Mouse (Mus musculus): Measurements from ENCODE around the gene Npnt. TPM values are rescaled to one million over a fixed set of nuclear protein-coding genes. Genes with fewer than 3 reads are reported as not detected.

The Npnt gene
- 123 TPM for polyA plus RNA-seq (2012; fragmentation: generic; extraction: Trizol)

- Histone ChIP-seq H3K27me3 (ENCODE audit: control insufficient read depth, insufficient read depth, insufficient read length) (no peaks in the 10 kb centered on the region), H3K4me3 (peak within 1 kb of the TSS; percentile 56), H3K36me3 (ENCODE audit: control insufficient read depth, insufficient read depth) (no peaks in the 10 kb centered on the region), H3ac (ENCODE audit: control insufficient read depth, insufficient read length) (peak within 1 kb of the TSS; percentile 32), H3K4me2 (ENCODE audit: low read depth) (peak within 1 kb of the TSS; percentile 85), H3K79me2 (ENCODE audit: control insufficient read depth, insufficient read depth) (peaks cover 4% of the 10 kb centered on the region)
- peak; percentile 73 for TF ChIP-seq POLR2A (IDR thresholded peaks at IDR 0.05; ENCODE audit: insufficient read length, low read depth)
- TF ChIP-seq E2F4 (IDR thresholded peaks at IDR 0.05; ENCODE audit: insufficient read depth) = peak; percentile 14
- peak; percentile 65 for TF ChIP-seq POLR2AphosphoS2 (IDR thresholded peaks at IDR 0.05; ENCODE audit: insufficient read length, low read depth)
- TF ChIP-seq TCF3 (IDR thresholded peaks at IDR 0.05; ENCODE audit: insufficient read length, low read depth) = no peak
- TF ChIP-seq MYOD1 (IDR thresholded peaks at IDR 0.05; ENCODE audit: control insufficient read depth in 1 of 3, insufficient read length in 2 of 3, low read depth in 2 of 3) = peak in 1 of 3 experiments; percentile 38
- no peak for TF ChIP-seq USF1 (IDR thresholded peaks at IDR 0.05; ENCODE audit: low read depth)
- no peak for TF ChIP-seq REST (IDR thresholded peaks at IDR 0.05; ENCODE audit: insufficient read depth, insufficient read length)
These were observed at the start of gene Npnt for GRCm38 (mm10) chr3:132949791-132950528. TSS of gene Npnt (minus strand) at chr3:132950291.

- Histone ChIP-seq H3K4me2 (ENCODE audit: low read depth) (no peak overlapping the region), H3K36me3 (ENCODE audit: control insufficient read depth, insufficient read depth) (peaks cover 6% of the 10 kb centered on the region), H3K27me3 (ENCODE audit: control insufficient read depth, insufficient read depth, insufficient read length) (no peaks in the 10 kb centered on the region), H3ac (ENCODE audit: control insufficient read depth, insufficient read length) (no peak overlapping the region), H3K4me3 (no peak overlapping the region), H3K79me2 (ENCODE audit: control insufficient read depth, insufficient read depth) (no peaks in the 10 kb centered on the region)
- TF ChIP-seq USF1 (IDR thresholded peaks at IDR 0.05; ENCODE audit: low read depth) (no peak), TCF3 (IDR thresholded peaks at IDR 0.05; ENCODE audit: insufficient read length, low read depth) (no peak), CEBPB (IDR thresholded peaks at IDR 0.05; ENCODE audit: insufficient read depth, poor library complexity, severe bottlenecking) (no peak), SRF (IDR thresholded peaks at IDR 0.05; ENCODE audit: control insufficient read depth, insufficient read length, low read depth) (no peak), POLR2AphosphoS2 (IDR thresholded peaks at IDR 0.05; ENCODE audit: insufficient read length, low read depth) (no peak), REST (IDR thresholded peaks at IDR 0.05; ENCODE audit: insufficient read depth, insufficient read length) (no peak), TCF12 (IDR thresholded peaks at IDR 0.05; ENCODE audit: insufficient read depth, poor library complexity, severe bottlenecking) (no peak), POLR2A (IDR thresholded peaks at IDR 0.05; ENCODE audit: insufficient read length, low read depth) (no peak), MAX (IDR thresholded peaks at IDR 0.05; ENCODE audit: low read depth) (no peak)
These were observed 46.2 kb upstream of the Npnt start for GRCm38 (mm10) chr3:132996299-132996698.

GRCm38 (mm10) chr3:132995904-132996267 is 45.8 kb upstream of the Npnt start:
- TF ChIP-seq MAX (IDR thresholded peaks at IDR 0.05; ENCODE audit: low read depth) (no peak), TCF3 (IDR thresholded peaks at IDR 0.05; ENCODE audit: insufficient read length, low read depth) (no peak), MYOD1 (IDR thresholded peaks at IDR 0.05; ENCODE audit: control insufficient read depth in 1 of 3, insufficient read length in 2 of 3, low read depth in 2 of 3) (no peak), POLR2A (IDR thresholded peaks at IDR 0.05; ENCODE audit: insufficient read length, low read depth) (no peak)
- Histone ChIP-seq H3K36me3 (ENCODE audit: control insufficient read depth, insufficient read depth) (peaks cover 6% of the 10 kb centered on the region), H3ac (ENCODE audit: control insufficient read depth, insufficient read length) (no peak overlapping the region)

GRCm38 (mm10) chr3:132995172-132995903 is 45.2 kb upstream of the Npnt start:
- Histone ChIP-seq H3K27me3 (ENCODE audit: control insufficient read depth, insufficient read depth, insufficient read length) (no peaks in the 10 kb centered on the region), H3ac (ENCODE audit: control insufficient read depth, insufficient read length) (no peak overlapping the region), H3K36me3 (ENCODE audit: control insufficient read depth, insufficient read depth) (peaks cover 6% of the 10 kb centered on the region), H3K4me3 (no peak overlapping the region), H3K4me2 (ENCODE audit: low read depth) (no peak overlapping the region), H3K79me2 (ENCODE audit: control insufficient read depth, insufficient read depth) (no peaks in the 10 kb centered on the region)
- TF ChIP-seq E2F4 (IDR thresholded peaks at IDR 0.05; ENCODE audit: insufficient read depth) = no peak
- TF ChIP-seq POLR2A (IDR thresholded peaks at IDR 0.05; ENCODE audit: insufficient read length, low read depth) = no peak
- TF ChIP-seq TCF3 (IDR thresholded peaks at IDR 0.05; ENCODE audit: insufficient read length, low read depth) = no peak
- TF ChIP-seq SRF (IDR thresholded peaks at IDR 0.05; ENCODE audit: control insufficient read depth, insufficient read length, low read depth) = no peak
- TF ChIP-seq REST (IDR thresholded peaks at IDR 0.05; ENCODE audit: insufficient read depth, insufficient read length) = no peak
- TF ChIP-seq POLR2AphosphoS2 (IDR thresholded peaks at IDR 0.05; ENCODE audit: insufficient read length, low read depth) = no peak
- TF ChIP-seq CEBPB (IDR thresholded peaks at IDR 0.05; ENCODE audit: insufficient read depth, poor library complexity, severe bottlenecking) = no peak
- no peak for TF ChIP-seq TCF12 (IDR thresholded peaks at IDR 0.05; ENCODE audit: insufficient read depth, poor library complexity, severe bottlenecking)
- TF ChIP-seq MYOD1 (IDR thresholded peaks at IDR 0.05; ENCODE audit: control insufficient read depth in 1 of 3, insufficient read length in 2 of 3, low read depth in 2 of 3) = no peak
- TF ChIP-seq MYOG (IDR thresholded peaks at IDR 0.05; ENCODE audit: control insufficient read depth in 1 of 3, insufficient read depth in 1 of 3, insufficient read length in 2 of 3, low read depth in 2 of 3) = no peak

More at GRCm38 (mm10) chr3:132995904-132996267, 45.8 kb upstream of the Npnt start:
- H3K4me2 ChIP-seq (ENCODE audit: low read depth) = no peak overlapping the region
- no peak overlapping the region for H3K4me3 ChIP-seq
- H3K79me2 ChIP-seq (ENCODE audit: control insufficient read depth, insufficient read depth) = no peaks in the 10 kb centered on the region
- no peaks in the 10 kb centered on the region for H3K27me3 ChIP-seq (ENCODE audit: control insufficient read depth, insufficient read depth, insufficient read length)

- Histone ChIP-seq H3K4me3 (no peak overlapping the region), H3ac (ENCODE audit: control insufficient read depth, insufficient read length) (no peak overlapping the region), H3K79me2 (ENCODE audit: control insufficient read depth, insufficient read depth) (no peaks in the 10 kb centered on the region), H3K36me3 (ENCODE audit: control insufficient read depth, insufficient read depth) (no peaks in the 10 kb centered on the region), H3K4me2 (ENCODE audit: low read depth) (no peak overlapping the region), H3K27me3 (ENCODE audit: control insufficient read depth, insufficient read depth, insufficient read length) (no peaks in the 10 kb centered on the region)
- TF ChIP-seq MYOD1 (IDR thresholded peaks at IDR 0.05; ENCODE audit: control insufficient read depth in 1 of 3, insufficient read length in 2 of 3, low read depth in 2 of 3) = peak; percentile 17 to 92 (median 87)
- TF ChIP-seq CEBPB (IDR thresholded peaks at IDR 0.05; ENCODE audit: insufficient read depth, poor library complexity, severe bottlenecking) = no peak
- TF ChIP-seq REST (IDR thresholded peaks at IDR 0.05; ENCODE audit: insufficient read depth, insufficient read length) = no peak
- no peak for TF ChIP-seq SRF (IDR thresholded peaks at IDR 0.05; ENCODE audit: control insufficient read depth, insufficient read length, low read depth)
- no peak for TF ChIP-seq POLR2AphosphoS2 (IDR thresholded peaks at IDR 0.05; ENCODE audit: insufficient read length, low read depth)
- peak; percentile 45 for TF ChIP-seq TCF3 (IDR thresholded peaks at IDR 0.05; ENCODE audit: insufficient read length, low read depth)
- no peak for TF ChIP-seq USF1 (IDR thresholded peaks at IDR 0.05; ENCODE audit: low read depth)
- peak; percentile 66 for TF ChIP-seq TCF12 (IDR thresholded peaks at IDR 0.05; ENCODE audit: insufficient read depth, poor library complexity, severe bottlenecking)
- peak; percentile 57 to 93 (median 85) for TF ChIP-seq MYOG (IDR thresholded peaks at IDR 0.05; ENCODE audit: control insufficient read depth in 1 of 3, insufficient read depth in 1 of 3, insufficient read length in 2 of 3, low read depth in 2 of 3)
- no peak for TF ChIP-seq POLR2A (IDR thresholded peaks at IDR 0.05; ENCODE audit: insufficient read length, low read depth)
- TF ChIP-seq E2F4 (IDR thresholded peaks at IDR 0.05; ENCODE audit: insufficient read depth) = no peak
- TF ChIP-seq MAX (IDR thresholded peaks at IDR 0.05; ENCODE audit: low read depth) = no peak
These were observed 36.1 kb upstream of the Npnt start for GRCm38 (mm10) chr3:132986188-132986587.
